Mouse (Mus musculus) testis, adult 2 months (tissue): ENCODE measurements around the gene Lrrc7. TPM values are rescaled to one million over a fixed set of nuclear protein-coding genes. Genes with fewer than 3 reads are reported as not detected.
A peak's percentile ranks its signal among the peaks of the same experiment; 100 is the strongest.

Experiments
- H3K27ac ChIP-seq: fragments of 200-500 bp; 2 replicates; pipeline ENCODE4 v1.5.1; 2012; ENCODE audit warnings: low read depth, low read length; ENCODE audit not compliant: control insufficient read depth, insufficient read depth
- H3K27me3 ChIP-seq: fragments of 200-500 bp; 2 replicates; pipeline ENCODE4 v1.6.1; 2012; ENCODE audit warnings: mild to moderate bottlenecking, low read length, moderate library complexity; ENCODE audit not compliant: control insufficient read depth, insufficient read depth
- H3K36me3 ChIP-seq: fragments of 200-500 bp; 2 replicates; pipeline ENCODE4 v1.6.1; 2012; ENCODE audit warnings: mild to moderate bottlenecking, low read length; ENCODE audit not compliant: control insufficient read depth, insufficient read depth
- H3K4me1 ChIP-seq: fragments of 200-500 bp; 2 replicates; pipeline ENCODE4 v1.6.1; 2012; ENCODE audit warnings: low read length; ENCODE audit not compliant: control insufficient read depth, insufficient read depth
- H3K4me3 ChIP-seq: fragments of 200-500 bp; 2 replicates; pipeline ENCODE4 v1.5.1; 2012; ENCODE audit warnings: low read depth, mild to moderate bottlenecking, low read length, moderate library complexity, mixed read lengths; ENCODE audit not compliant: control insufficient read depth
- CTCF ChIP-seq: fragments of 200-500 bp; IDR thresholded peaks from 2 replicates; pipeline ENCODE4 v1.5.1; 2012; ENCODE audit warnings: low read depth, mild to moderate bottlenecking, inconsistent platforms, low read length, moderate library complexity; ENCODE audit not compliant: control insufficient read depth, insufficient read depth, insufficient replicate concordance
- POLR2A ChIP-seq: fragments of 200-500 bp; IDR thresholded peaks from 2 replicates; pipeline ENCODE4 v1.6.1; 2012; ENCODE audit warnings: low read depth, mild to moderate bottlenecking, inconsistent platforms, low read length, moderate library complexity; ENCODE audit not compliant: control insufficient read depth
- polyA plus RNA-seq: library from polyadenylated mRNA; depleted of rRNA; stranded (reverse); fragments of >200 nt; gene quantifications from 2 replicates; pipeline ENCODE4 v1.2.3, GENCODE M21; 2012

Lrrc7 gene
- polyA plus RNA-seq, 1 experiment = 0.02 TPM

DNA sequence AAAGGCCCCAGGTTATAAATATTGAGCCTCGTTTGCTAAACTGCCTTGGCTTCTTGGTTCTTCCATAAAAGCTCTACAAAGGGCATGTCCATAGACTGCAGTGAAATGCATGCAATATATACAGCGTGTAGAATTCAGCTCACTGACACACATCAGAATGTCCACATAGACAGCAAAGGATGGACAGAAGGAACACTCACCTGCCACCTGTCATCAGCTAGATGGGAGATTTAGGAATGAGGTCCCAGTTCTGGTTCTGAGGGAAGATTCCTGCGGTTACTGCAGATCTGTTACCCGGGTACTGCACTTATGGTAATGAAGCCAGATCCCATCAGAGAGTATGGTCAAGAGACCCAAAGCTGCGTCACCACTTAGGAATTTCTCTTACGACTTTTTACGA lies 494.1 kb downstream of the Lrrc7 start:
- TF ChIP-seq POLR2A (no peak), CTCF (no peak)

GRCm38 (mm10) chr3:158065256-158065655 lies 496.8 kb downstream of the Lrrc7 start:
- no peaks in the 10 kb centered on the region for H3K27me3 ChIP-seq
- H3K27ac ChIP-seq = no peak overlapping the region
- H3K4me3 ChIP-seq = no peak overlapping the region
- H3K36me3 ChIP-seq = no peaks in the 10 kb centered on the region; the same call in 1 of the 2 replicates
- TF ChIP-seq CTCF (no peak), POLR2A (no peak)
- no peaks in the 10 kb centered on the region for H3K4me1 ChIP-seq

More for the DNA sequence above, 494.1 kb downstream of the Lrrc7 start:
- no peaks in the 10 kb centered on the region for H3K4me1 ChIP-seq
- no peaks in the 10 kb centered on the region; the same call in 1 of the 2 replicates for H3K36me3 ChIP-seq
- H3K27ac ChIP-seq = no peak overlapping the region
- H3K27me3 ChIP-seq = no peaks in the 10 kb centered on the region
- no peak overlapping the region for H3K4me3 ChIP-seq

DNA sequence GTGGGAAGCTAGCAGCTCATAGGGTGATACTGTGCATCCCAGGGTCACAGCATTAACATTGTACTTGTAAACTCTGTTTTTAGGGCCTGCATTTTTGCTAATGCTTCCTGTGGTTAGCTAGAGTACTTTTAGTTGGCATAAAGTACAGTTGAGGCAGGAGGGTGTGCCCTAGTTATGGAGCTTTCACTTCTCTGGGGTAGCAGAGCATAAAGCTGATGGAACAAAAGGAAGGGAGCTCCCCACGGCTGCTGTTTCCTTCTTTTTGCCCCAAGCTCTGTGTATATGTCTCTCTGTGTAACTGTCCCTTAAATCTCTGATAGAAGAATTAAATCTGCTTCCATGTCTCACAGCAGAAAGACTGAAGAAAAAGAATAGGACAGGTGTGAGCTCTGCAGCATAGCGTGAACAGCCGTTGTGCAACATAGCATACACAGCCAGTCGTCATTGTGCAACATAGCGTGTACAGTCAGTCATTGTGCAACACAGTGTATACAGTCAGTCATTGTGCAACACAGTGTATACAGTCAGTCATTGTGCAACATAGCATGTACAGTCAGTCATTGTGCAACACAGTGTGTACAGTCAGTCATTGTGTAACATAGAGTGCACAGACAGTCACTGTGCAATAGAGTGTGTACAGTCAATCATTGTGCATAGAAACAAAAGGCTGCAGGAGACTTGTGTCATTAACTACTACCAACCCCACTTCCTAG lies 500.1 kb downstream of the Lrrc7 start:
- H3K36me3 ChIP-seq = no peaks in the 10 kb centered on the region
- H3K4me1 ChIP-seq = no peaks in the 10 kb centered on the region
- TF ChIP-seq CTCF (no peak), POLR2A (no peak)
- H3K27ac ChIP-seq = no peak overlapping the region
- no peak overlapping the region for H3K4me3 ChIP-seq
- no peaks in the 10 kb centered on the region for H3K27me3 ChIP-seq

GRCm38 (mm10) chr3:158060621-158061291 lies 501.3 kb downstream of the Lrrc7 start:
- no peaks in the 10 kb centered on the region for H3K27me3 ChIP-seq
- no peak for TF ChIP-seq POLR2A
- no peak for TF ChIP-seq CTCF
- H3K4me3 ChIP-seq = no peak overlapping the region
- H3K27ac ChIP-seq = no peak overlapping the region
- H3K36me3 ChIP-seq = no peaks in the 10 kb centered on the region
- no peaks in the 10 kb centered on the region for H3K4me1 ChIP-seq

GRCm38 (mm10) chr3:158049508-158049907 lies 512.5 kb downstream of the Lrrc7 start:
- Histone ChIP-seq H3K4me1 (no peaks in the 10 kb centered on the region), H3K36me3 (no peaks in the 10 kb centered on the region; the same call in 1 of the 2 replicates), H3K4me3 (no peak overlapping the region), H3K27me3 (no peaks in the 10 kb centered on the region), H3K27ac (no peak overlapping the region)
- TF ChIP-seq CTCF (no peak), POLR2A (no peak)

DNA sequence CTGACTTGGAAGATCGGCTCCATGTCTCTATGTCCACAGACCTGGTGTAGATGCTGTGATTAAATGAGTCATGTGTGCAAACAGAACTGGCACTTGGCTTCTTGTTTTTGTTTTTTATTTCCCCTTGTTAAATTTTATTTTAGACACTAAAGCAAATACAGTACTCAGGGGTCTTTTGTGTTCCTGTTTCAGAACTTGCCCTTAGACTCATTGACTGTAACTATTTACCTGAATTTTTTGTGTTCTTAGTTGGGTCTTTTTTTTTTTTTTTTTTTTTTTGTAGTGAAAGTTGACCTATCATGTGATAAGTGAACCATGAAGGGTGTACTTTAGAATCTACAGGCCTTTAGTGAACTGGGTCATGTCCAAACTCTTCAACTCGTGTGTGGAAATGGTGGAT lies 521.3 kb downstream of the Lrrc7 start:
- no peaks in the 10 kb centered on the region for H3K36me3 ChIP-seq
- no peaks in the 10 kb centered on the region for H3K4me1 ChIP-seq
- no peak overlapping the region for H3K4me3 ChIP-seq
- TF ChIP-seq CTCF (no peak), POLR2A (no peak)
- no peaks in the 10 kb centered on the region for H3K27me3 ChIP-seq
- no peak overlapping the region for H3K27ac ChIP-seq

DNA sequence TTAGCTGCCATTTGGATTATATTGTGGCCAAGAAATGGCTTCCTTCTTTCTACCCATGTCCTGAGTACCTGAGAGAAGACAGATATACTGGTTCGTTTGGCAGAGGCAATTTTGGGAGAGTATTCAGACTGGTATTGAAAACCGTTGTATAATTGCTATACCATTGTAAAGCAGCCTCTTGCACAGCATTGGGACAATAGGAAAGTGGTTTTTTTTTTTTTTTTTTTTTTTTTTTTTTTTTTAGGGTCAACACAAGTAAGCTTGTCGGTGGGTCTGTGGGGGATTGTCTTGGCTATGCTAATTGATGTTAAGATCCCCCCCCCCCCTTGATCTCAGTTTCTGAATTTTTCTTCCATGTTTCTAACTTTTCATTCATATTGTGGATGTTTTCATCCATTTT lies 523.9 kb downstream of the Lrrc7 start:
- TF ChIP-seq CTCF (no peak), POLR2A (no peak)
- Histone ChIP-seq H3K27ac (no peak overlapping the region), H3K4me3 (peak overlapping the region; percentile 43; the same call in 1 of the 2 replicates), H3K36me3 (peaks cover 1% of the 10 kb centered on the region; the same call in 1 of the 2 replicates), H3K27me3 (no peaks in the 10 kb centered on the region), H3K4me1 (no peaks in the 10 kb centered on the region)
